27 mouse cellular contexts compared by ENCODE assay signal in genomic region chrX:77544003-77544402, GRCm38 (mm10). TPM values are rescaled to one million over a fixed set of nuclear protein-coding genes. Genes with fewer than 3 reads are reported as not detected.
DNase-seq lines count a peak whose midpoint lies in the region; ATAC-seq lines count a peak whose summit lies in the region.
"Had no signal": no experiment of that assay in that cellular context is flagged by ENCODE, and none has a peak within 500 bp of the region (broad histone marks: within the 10 kb centered on the region; RNA-seq: fewer than 3 reads in every experiment).

No protein-coding gene starts in this region.

- H3K4me3 ChIP-seq in heart, embryonic 13.5 days, result no peak overlapping the region
- no peak overlapping the region for H3K4me3 ChIP-seq in kidney, embryonic 14.5 days (ENCODE audit: low read length)
- no peak overlapping the region for H3K4me3 ChIP-seq in lung, embryonic 16.5 days (ENCODE audit: low read length)
- H3K4me3 ChIP-seq: embryonic facial prominence, embryonic 10.5 days; embryonic facial prominence, embryonic 13.5 days; erythroblast, embryonic 14.5 days; forebrain, embryonic 12.5 days; forebrain, embryonic 15.5 days; heart, adult 2 months; heart, embryonic 10.5 days; heart, embryonic 15.5 days; hindbrain, embryonic 12.5 days; hindbrain, embryonic 15.5 days had no signal

- H3K27ac ChIP-seq in heart, embryonic 13.5 days (replicated peaks), result 0 out of 2 replicates have a peak overlapping the region, but pooled peaks have one; percentile 7
- H3K27ac ChIP-seq in kidney, embryonic 14.5 days (ENCODE audit: low read depth, low read length), result no peak overlapping the region
- no peak overlapping the region; the same call in 1 of the 2 replicates for H3K27ac ChIP-seq in lung, embryonic 16.5 days (ENCODE audit: low read length)
- H3K27ac ChIP-seq: embryonic facial prominence, embryonic 10.5 days; embryonic facial prominence, embryonic 13.5 days; forebrain, embryonic 12.5 days; forebrain, embryonic 15.5 days; heart, adult 2 months; heart, embryonic 10.5 days; heart, embryonic 15.5 days; hindbrain, embryonic 12.5 days; hindbrain, embryonic 15.5 days had no signal

- DNase-seq in heart, postnatal 4 days, result no peak
- peak; percentile 17 for DNase-seq in kidney, postnatal 14 days
- no peak for DNase-seq in lung, postnatal 25 days (ENCODE audit: low spot score)
- DNase-seq: adrenal gland, adult 8-10 months; adrenal gland, postnatal 25 days; cerebellum, adult 11-12 months; cerebellum, adult 8-10 months; cerebellum, postnatal 10 days; cerebellum, postnatal 36 days; embryo, embryonic 11 days; gastrocnemius, postnatal 10 days; gastrocnemius, postnatal 36 days; heart, adult 2 months; heart, postnatal 14 days had no signal

- no peak for ATAC-seq in heart, embryonic 13.5 days (ENCODE audit: extremely low read depth, insufficient number of reproducible peaks, low FRiP score, low TSS enrichment)
- no peak for ATAC-seq in kidney, embryonic 14.5 days (ENCODE audit: low FRiP score, low TSS enrichment)
- ATAC-seq in lung, embryonic 16.5 days (ENCODE audit: low read depth), result peak; percentile 78
- ATAC-seq: activated CD4-positive, CD25-positive, alpha-beta regulatory T cell, adult 4 months; forebrain, embryonic 15.5 days had no signal

- H3K27me3 ChIP-seq in heart, embryonic 13.5 days (replicated peaks), result no peaks in the 10 kb centered on the region
- H3K27me3 ChIP-seq in kidney, embryonic 14.5 days (ENCODE audit: control insufficient read depth, insufficient read depth, low read length), result no peaks in the 10 kb centered on the region
- no peaks in the 10 kb centered on the region for H3K27me3 ChIP-seq in lung, embryonic 16.5 days (ENCODE audit: control insufficient read depth, insufficient read depth, low read depth, low read length)
- H3K27me3 ChIP-seq: embryonic facial prominence, embryonic 13.5 days; forebrain, embryonic 12.5 days; forebrain, embryonic 15.5 days; heart, embryonic 15.5 days; hindbrain, embryonic 12.5 days; hindbrain, embryonic 15.5 days had no signal

- H3K36me3 ChIP-seq in heart, embryonic 13.5 days, result no peaks in the 10 kb centered on the region
- no peaks in the 10 kb centered on the region for H3K36me3 ChIP-seq in kidney, embryonic 14.5 days (ENCODE audit: control insufficient read depth, insufficient read depth, low read length)
- no peaks in the 10 kb centered on the region for H3K36me3 ChIP-seq in lung, embryonic 16.5 days (ENCODE audit: control insufficient read depth, insufficient read depth, low read length)
- H3K36me3 ChIP-seq: embryonic facial prominence, embryonic 10.5 days; embryonic facial prominence, embryonic 13.5 days; forebrain, embryonic 12.5 days; forebrain, embryonic 15.5 days; heart, embryonic 10.5 days; heart, embryonic 15.5 days; hindbrain, embryonic 12.5 days; hindbrain, embryonic 15.5 days had no signal

- no peak overlapping the region for H3K4me2 ChIP-seq in heart, embryonic 13.5 days
- H3K4me2 ChIP-seq in kidney, embryonic 14.5 days (replicated peaks; ENCODE audit: low read depth, low read length), result no peak overlapping the region
- H3K4me2 ChIP-seq in lung, embryonic 16.5 days (ENCODE audit: low read depth, low read length), result no peak overlapping the region
- H3K4me2 ChIP-seq: embryonic facial prominence, embryonic 13.5 days; forebrain, embryonic 12.5 days; forebrain, embryonic 15.5 days; heart, embryonic 15.5 days; hindbrain, embryonic 12.5 days; hindbrain, embryonic 15.5 days had no signal

- no peak overlapping the region for H3K9ac ChIP-seq in heart, embryonic 13.5 days
- no peak overlapping the region for H3K9ac ChIP-seq in kidney, embryonic 14.5 days (ENCODE audit: low read depth, low read length)
- no peak overlapping the region for H3K9ac ChIP-seq in lung, embryonic 16.5 days (ENCODE audit: low read length)
- H3K9ac ChIP-seq: embryonic facial prominence, embryonic 13.5 days; forebrain, embryonic 12.5 days; forebrain, embryonic 15.5 days; heart, embryonic 15.5 days; hindbrain, embryonic 12.5 days; hindbrain, embryonic 15.5 days had no signal

- H3K4me1 ChIP-seq in heart, embryonic 13.5 days, result peaks cover 61% of the 10 kb centered on the region
- H3K4me1 ChIP-seq in kidney, embryonic 14.5 days (ENCODE audit: control insufficient read depth, insufficient read depth, low read length), result no peaks in the 10 kb centered on the region
- no peaks in the 10 kb centered on the region; the same call in 1 of the 2 replicates for H3K4me1 ChIP-seq in lung, embryonic 16.5 days (replicated peaks; ENCODE audit: control insufficient read depth, insufficient read depth, low read length)
- H3K4me1 ChIP-seq: embryonic facial prominence, embryonic 10.5 days; forebrain, embryonic 12.5 days; forebrain, embryonic 15.5 days; hindbrain, embryonic 12.5 days had no signal

- no peaks in the 10 kb centered on the region for H3K9me3 ChIP-seq in heart, embryonic 13.5 days
- H3K9me3 ChIP-seq in kidney, embryonic 14.5 days (ENCODE audit: control insufficient read depth, low read length), result no peaks in the 10 kb centered on the region
- no peaks in the 10 kb centered on the region for H3K9me3 ChIP-seq in lung, embryonic 16.5 days (ENCODE audit: control insufficient read depth, low read length)
- H3K9me3 ChIP-seq: embryonic facial prominence, embryonic 10.5 days; embryonic facial prominence, embryonic 13.5 days; forebrain, embryonic 12.5 days; forebrain, embryonic 15.5 days; heart, embryonic 10.5 days; heart, embryonic 15.5 days; hindbrain, embryonic 12.5 days; hindbrain, embryonic 15.5 days had no signal

RNA-seq across cellular contexts. Expression of gene Tbl1x, which starts 33.2 kb away (rescaled TPM):
- 51.8 and 55.3 TPM in 2 replicates for polyA plus RNA-seq in heart, embryonic 13.5 days (2015; fragmentation: Nextera tagmentation; extraction: Ambion mirVana)
- total RNA-seq in heart, postnatal 4 days (2021), result 10 to 100 TPM; 75.2 to 75.9 TPM
- polyA plus RNA-seq in kidney, embryonic 14.5 days (2014; fragmentation: Nextera tagmentation; extraction: Ambion mirVana), result 67.1 and 98.9 TPM in 2 replicates
- 66.9 and 68.0 TPM in 2 replicates for polyA plus RNA-seq in lung, embryonic 16.5 days (2015; fragmentation: Nextera tagmentation; extraction: Ambion mirVana)
